Mouse (Mus musculus): ENCODE measurements around the gene Pbx2.

The Pbx2 gene

GRCm38 (mm10) chr17:34629796-34630603 is 38.9 kb downstream of the Pbx2 start:
- in situ Hi-C loops (cut with MboI, MseI) = loop anchor here (10.0 kb wide), 1 partner anchor 1085 kb away; no protein-coding TSS in a partner anchor

DNA sequence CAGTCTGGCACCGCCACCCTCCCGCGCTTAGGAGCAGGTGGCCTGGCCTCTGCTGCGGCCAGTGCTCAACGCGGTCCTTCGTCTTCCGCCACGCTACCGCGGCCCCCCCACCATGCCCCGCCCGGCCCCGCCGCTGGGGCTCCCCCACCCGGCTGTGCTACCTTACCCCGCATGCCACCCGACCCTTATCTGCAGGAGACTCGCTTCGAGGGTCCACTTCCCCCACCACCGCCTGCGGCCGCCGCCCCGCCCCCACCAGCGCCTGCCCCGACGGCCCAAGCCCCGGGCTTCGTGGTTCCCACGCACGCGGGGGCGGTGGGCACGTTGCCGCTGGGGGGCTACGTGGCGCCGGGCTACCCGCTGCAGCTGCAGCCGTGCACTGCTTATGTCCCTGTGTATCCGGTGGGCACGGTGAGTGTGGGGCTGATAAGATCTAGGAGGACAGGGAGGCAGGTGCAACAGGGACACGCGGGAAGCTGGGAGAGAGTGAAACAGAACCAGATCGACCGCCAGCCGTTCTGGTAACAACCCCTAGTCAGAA is 39.8 kb downstream of the Pbx2 start:
- in situ Hi-C loops (cut with MboI, MseI) = loop anchor here (10.0 kb wide), 1 partner anchor 1086 kb away; no protein-coding TSS in a partner anchor

DNA sequence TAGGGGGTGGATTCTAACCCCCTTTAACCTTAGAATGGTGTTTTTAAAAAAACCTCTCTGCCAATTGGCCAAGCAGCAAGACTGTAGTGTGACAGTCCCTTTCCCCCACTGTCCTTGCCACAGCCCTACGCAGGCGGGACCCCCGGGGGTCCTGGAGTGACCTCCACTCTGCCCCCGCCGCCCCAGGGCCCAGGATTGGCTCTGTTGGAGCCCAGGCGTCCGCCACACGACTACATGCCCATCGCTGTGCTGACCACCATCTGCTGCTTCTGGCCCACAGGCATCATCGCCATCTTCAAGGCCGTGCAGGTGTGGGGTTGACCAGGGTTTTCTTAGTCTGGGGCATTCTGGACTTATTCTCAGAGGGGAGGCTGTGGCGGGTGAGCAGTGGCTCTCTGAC is 40.6 kb downstream of the Pbx2 start:
- in situ Hi-C loops (cut with MboI, MseI) = loop anchor here (10.0 kb wide), 1 partner anchor 1087 kb away; no protein-coding TSS in a partner anchor

- in situ Hi-C loops (cut with MboI, MseI) = loop anchor here (10.0 kb wide), 1 partner anchor 1087 kb away; no protein-coding TSS in a partner anchor
Observed at GRCm38 (mm10) chr17:34632261-34632691, 41.2 kb downstream of the Pbx2 start.

GRCm38 (mm10) chr17:34635671-34636070 is 44.6 kb downstream of the Pbx2 start:
- in situ Hi-C loops (cut with MboI, MseI) = loop anchor here (10.0 kb wide), 1 partner anchor 1091 kb away; no protein-coding TSS in a partner anchor

DNA sequence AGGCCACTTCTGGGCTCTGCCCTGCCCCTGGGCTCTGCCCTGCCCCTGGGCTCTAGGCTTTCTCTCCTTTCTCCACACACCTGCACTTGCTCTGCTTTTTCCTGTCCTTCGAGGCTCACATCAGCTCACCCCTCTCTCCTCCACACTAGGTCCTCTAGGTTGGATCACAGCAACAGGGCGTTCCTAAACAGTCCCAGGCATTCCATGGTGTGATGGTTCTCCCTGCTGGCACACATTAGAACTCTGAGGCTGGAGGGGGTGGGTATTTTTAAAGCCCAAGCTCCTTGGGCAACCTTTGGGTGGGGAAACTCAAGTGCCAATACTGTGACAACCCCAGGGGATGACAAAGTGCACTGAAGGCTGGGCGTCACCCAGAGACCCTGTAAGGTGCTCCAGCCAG is 46.4 kb downstream of the Pbx2 start:
- in situ Hi-C loops (cut with MboI, MseI) = loop anchor here (10.0 kb wide), 1 partner anchor 1093 kb away; no protein-coding TSS in a partner anchor

DNA sequence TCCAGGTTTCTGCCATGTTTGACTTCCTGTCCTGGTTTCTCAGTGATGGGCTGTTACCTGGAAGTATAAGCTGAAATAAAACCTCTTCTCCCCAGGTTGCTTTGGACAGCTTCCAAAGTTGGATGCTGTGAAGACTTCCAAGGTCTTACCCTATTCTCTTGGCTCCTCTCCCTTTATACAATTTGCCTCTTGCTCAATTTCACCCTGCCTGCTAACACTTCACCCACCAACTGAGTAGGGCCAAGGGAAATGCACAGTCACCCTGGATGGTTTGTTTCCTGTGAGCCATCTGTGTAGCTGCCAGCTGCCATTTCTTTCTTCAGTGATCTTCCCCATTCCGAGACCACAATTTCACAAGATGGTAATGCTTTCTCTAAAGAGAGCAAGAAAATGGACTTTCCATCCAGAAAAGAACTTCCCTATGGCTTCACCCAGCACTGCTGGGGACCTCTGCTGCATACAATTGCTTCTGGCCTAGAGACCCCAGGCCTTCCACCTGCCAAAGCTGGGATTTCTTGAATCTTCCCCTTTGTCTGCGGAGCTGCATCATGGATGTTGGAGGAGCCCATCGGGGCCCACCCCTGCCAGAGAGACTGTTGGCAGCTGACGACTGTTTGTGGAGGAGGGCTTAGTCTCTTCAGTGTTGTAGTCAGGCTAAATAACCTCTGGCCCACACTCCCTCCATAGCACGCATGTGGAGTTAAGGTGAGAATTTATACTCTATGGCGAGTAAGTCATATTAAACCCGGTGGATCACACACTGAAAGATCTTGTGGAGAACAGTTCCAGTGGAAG is 48.6 kb downstream of the Pbx2 start:
- in situ Hi-C loops (cut with MboI, MseI) = loop anchor here (10.0 kb wide), 1 partner anchor 1095 kb away; no protein-coding TSS in a partner anchor

DNA sequence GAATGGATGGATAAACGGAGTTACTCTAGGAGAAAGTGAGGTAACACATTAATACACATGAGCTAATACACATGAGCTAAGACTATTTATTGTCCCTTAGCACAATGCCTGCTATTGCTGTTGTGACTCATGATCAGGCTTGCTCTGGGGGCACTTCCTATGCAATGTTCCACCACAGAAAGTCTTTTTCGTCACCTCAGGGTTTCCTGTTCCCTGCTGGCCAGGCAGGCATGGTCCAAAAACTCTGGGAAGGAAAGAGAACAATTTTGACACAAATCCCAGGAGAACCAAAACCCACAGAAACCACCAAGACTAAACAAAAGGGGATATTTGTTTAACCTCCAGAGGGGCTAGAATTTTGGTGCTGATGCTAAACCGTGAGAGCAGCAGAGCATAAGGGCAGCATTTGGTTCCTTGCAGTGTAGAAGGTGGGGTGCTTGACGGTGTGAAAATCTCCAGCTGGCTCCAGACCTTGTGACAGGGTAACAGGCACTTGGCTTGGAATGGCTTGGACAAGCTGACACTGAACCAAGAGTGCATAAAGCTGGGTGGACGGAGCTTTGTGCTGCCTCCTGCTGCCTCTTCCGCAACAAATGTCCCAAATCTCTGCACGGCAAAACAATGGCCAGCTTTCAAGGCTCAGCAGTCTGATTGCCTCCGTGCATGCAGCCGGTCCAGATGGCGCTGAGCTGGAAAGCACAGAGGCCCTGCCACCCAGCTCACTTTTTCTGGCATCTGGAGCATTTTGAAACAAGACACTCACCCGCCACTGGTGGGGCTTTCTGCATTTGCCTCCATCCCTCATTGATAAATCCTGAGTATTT is 49.9 kb downstream of the Pbx2 start:
- in situ Hi-C loops (cut with MboI, MseI) = no loop called here

DNA sequence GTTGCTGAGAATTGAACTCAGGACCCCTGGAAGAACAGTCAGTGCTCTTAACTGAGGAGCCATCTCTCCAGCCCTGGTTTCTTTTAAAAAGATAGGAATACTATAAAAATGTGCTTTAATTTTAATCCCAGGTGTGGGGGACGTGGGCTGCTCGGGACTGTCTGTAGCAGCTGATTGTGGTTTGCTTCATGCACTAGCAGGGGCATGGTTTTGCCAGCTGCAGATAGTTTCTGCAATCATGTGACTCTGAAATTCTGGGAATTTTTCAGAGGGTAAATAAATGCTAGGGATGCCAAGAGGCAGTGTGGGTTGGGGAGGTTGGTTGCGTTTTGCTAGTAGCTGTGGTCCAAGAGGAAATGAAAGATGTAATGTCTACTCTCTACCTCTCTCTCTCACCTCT is 50.9 kb downstream of the Pbx2 start:
- in situ Hi-C loops (cut with MboI, MseI) = no loop called here

- in situ Hi-C loops (cut with MboI, MseI) = no loop called here
Observed at GRCm38 (mm10) chr17:34643379-34643778, 52.3 kb downstream of the Pbx2 start.

GRCm38 (mm10) chr17:34643944-34644343 is 52.9 kb downstream of the Pbx2 start:
- in situ Hi-C loops (cut with MboI, MseI) = no loop called here

DNA sequence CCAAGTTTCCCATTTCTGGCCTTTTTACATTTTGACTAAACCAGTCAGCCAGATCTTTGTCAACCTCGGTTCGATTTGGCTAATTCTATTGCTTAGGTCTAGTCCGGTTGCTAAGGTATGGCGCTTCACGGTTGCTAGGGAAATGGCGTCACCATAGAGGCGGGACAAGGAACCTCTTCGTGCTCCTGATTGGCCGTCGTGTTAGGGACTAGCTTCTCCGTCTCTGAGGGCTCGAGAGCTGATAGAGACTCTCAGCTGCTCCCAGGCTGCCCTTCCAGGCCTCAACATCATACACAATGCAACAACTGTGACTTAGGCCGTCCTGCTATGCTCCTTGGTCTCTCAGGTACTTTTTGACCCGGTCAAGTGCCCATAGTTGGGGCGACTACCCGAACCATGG is 53.5 kb downstream of the Pbx2 start, which contains the start of gene Fkbpl:
TSS of gene Fkbpl (plus strand) at position 157 of the 400 bp plus-strand sequence.
- in situ Hi-C loops (cut with MboI, MseI) = no loop called here

DNA sequence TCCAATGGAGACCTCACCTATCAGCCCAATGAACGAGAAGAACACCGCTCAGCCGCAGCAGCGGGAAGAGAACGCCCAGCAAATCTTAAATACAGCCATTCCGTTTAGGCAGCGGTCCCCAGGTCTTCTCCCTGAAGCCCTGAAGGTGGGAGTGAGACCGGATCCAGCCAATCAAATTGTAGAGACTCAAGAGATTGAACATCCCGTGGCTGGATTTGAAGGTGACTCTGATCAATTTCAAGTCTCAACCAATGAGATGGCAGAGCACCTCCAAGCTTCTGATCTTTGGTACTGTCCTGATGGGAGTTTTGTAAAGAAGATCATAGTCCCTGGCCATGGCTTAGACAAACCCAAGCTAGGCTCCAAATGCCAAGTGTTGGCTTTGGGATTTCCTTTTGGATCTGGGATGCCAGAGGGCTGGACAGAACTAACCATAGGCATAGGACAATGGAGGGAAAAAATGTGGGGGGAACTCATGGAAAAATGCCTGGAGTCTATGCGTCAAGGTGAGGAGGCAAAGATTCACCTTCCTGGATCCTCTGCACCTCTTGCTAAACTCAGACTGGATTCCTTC is 54.3 kb downstream of the Pbx2 start:
- in situ Hi-C loops (cut with MboI, MseI) = no loop called here

DNA sequence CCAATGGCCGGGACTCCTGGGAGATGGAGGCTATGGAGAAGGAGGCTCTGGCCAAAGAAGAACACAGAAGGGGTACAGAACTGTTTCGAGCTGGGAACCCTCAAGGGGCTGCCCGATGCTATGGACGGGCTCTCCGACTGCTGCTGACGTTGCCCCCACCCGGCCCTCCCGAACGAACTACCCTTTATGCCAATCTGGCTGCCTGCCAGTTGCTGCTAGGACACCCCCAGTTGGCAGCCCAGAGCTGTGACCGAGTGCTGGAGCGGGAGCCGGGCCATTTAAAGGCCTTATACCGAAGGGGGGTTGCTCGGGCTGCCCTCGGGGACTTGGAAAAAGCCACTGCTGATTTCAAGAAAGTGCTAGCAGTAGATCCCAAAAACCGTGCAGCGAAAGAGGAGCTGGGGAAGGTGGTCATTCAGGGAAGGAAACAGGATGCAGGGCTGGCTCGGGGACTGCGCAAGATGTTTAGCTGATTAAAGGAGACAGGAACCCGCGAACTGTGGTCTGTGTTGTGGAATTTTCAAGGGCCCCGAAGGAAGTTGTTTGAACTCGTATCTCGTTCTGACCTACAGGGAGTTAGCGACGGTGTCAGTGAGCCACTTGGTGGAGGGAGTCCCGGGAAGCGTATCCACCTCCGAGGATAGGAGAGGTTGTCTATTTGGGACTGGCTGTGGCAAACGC is 54.9 kb downstream of the Pbx2 start:
- in situ Hi-C loops (cut with MboI, MseI) = no loop called here

Data from T-helper 2 cell (primary cell).